In the genomic region with DNA sequence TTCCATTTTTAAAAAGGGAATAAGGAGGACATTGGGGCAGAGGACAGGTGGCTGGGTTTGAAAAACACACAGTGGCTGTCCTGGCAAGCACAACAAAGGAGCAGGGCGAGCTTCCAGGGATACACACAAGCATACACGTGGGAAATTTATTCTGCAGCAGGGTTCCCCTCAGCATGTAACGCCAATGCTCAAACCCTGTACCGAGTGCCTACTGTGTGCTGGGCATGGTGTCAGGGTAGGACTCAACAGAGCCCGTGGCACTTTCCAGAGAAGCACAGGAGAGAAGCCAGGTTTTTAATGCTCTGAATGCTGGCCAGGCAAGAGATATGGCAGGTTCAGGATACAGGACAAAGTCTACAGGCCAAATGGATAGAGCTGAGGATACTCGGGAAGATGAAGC, we compare ENCODE assay signal across 19 mouse cellular contexts.
DNase-seq lines count a peak whose midpoint lies in the region; ATAC-seq and TF ChIP-seq lines count a peak whose summit lies in the region.
"Had no signal": no experiment of that assay in that cellular context is flagged by ENCODE, and none has a peak within 500 bp of the region (broad histone marks: within the 10 kb centered on the region; RNA-seq: fewer than 3 reads in every experiment).

No protein-coding gene starts in this region.

- TF ChIP-seq CTCF in kidney, adult 2 months (conservative IDR thresholded peaks at IDR 0.05; ENCODE audit: insufficient read depth, insufficient read length, low read depth, low read length) = no peak
- no peak for TF ChIP-seq CTCF in heart, adult 2 months (IDR thresholded peaks at IDR 0.05)

- no peaks in the 10 kb centered on the region for H3K27me3 ChIP-seq in kidney, adult 2 months (replicated peaks; ENCODE audit: control insufficient read depth, insufficient read depth, low read length)
- H3K27me3 ChIP-seq in neural tube, embryonic 13.5 days = no peaks in the 10 kb centered on the region
- H3K27me3 ChIP-seq in heart, adult 2 months (ENCODE audit: control insufficient read depth, insufficient read depth, low read length) = no peaks in the 10 kb centered on the region
- H3K27me3 ChIP-seq: embryonic facial prominence, embryonic 13.5 days; heart, embryonic 15.5 days had no signal

- no peaks in the 10 kb centered on the region for H3K79me2 ChIP-seq in heart, adult 2 months (replicated peaks; ENCODE audit: control insufficient read depth, insufficient read depth, low read length)

- H3K36me3 ChIP-seq in kidney, adult 2 months (ENCODE audit: control insufficient read depth, insufficient read depth, low read length) = no peaks in the 10 kb centered on the region
- no peaks in the 10 kb centered on the region for H3K36me3 ChIP-seq in neural tube, embryonic 13.5 days
- H3K36me3 ChIP-seq in heart, adult 2 months (ENCODE audit: control insufficient read depth, insufficient read depth, low read length) = no peaks in the 10 kb centered on the region
- H3K36me3 ChIP-seq: embryonic facial prominence, embryonic 13.5 days; heart, embryonic 15.5 days had no signal

- no peak overlapping the region for H3K27ac ChIP-seq in kidney, adult 2 months (ENCODE audit: insufficient read depth, low read depth, low read length)
- peak overlapping the region; percentile 7; the same call in 1 of the 2 replicates for H3K27ac ChIP-seq in neural tube, embryonic 13.5 days (replicated peaks)
- no peak overlapping the region for H3K27ac ChIP-seq in heart, adult 2 months
- H3K27ac ChIP-seq: embryonic facial prominence, embryonic 13.5 days; gastrocnemius, adult 2 months; heart, embryonic 15.5 days had no signal

- no peak overlapping the region for H3K4me3 ChIP-seq in kidney, adult 2 months (ENCODE audit: insufficient read depth, low read depth, low read length)
- no peak overlapping the region for H3K4me3 ChIP-seq in neural tube, embryonic 13.5 days
- no peak overlapping the region for H3K4me3 ChIP-seq in heart, adult 2 months
- H3K4me3 ChIP-seq: embryonic facial prominence, embryonic 13.5 days; gastrocnemius, adult 2 months; heart, embryonic 15.5 days had no signal

- WGBS in kidney, adult 2 months = 71% methylated on average over 6 of the region's 6 CpGs
- WGBS in neural tube, embryonic 13.5 days = 62% methylated on average over 6 of the region's 6 CpGs
- 76% methylated on average over 6 of the region's 6 CpGs for WGBS in heart, adult 2 months

- no peak overlapping the region for H3K9ac ChIP-seq in neural tube, embryonic 13.5 days
- no peak overlapping the region for H3K9ac ChIP-seq in heart, adult 2 months (ENCODE audit: low read depth, low read length)
- H3K9ac ChIP-seq: embryonic facial prominence, embryonic 13.5 days; heart, embryonic 15.5 days had no signal

- ATAC-seq in neural tube, embryonic 13.5 days (ENCODE audit: low read depth) = no peak

- intact Hi-C loops in heart, adult 2 months (cut with DNase I) = no loop called here

- H3K4me1 ChIP-seq in kidney, adult 2 months (ENCODE audit: control insufficient read depth, insufficient read depth, low read length) = no peaks in the 10 kb centered on the region
- peaks cover 29% of the 10 kb centered on the region for H3K4me1 ChIP-seq in neural tube, embryonic 13.5 days (replicated peaks)
- no peaks in the 10 kb centered on the region for H3K4me1 ChIP-seq in heart, adult 2 months (ENCODE audit: control insufficient read depth, insufficient read depth, low read length)
- H3K4me1 ChIP-seq: heart, embryonic 15.5 days had no signal

- TF ChIP-seq POLR2A in kidney, adult 2 months (IDR thresholded peaks at IDR 0.05; ENCODE audit: low read depth, low read length) = no peak
- TF ChIP-seq POLR2A in heart, adult 2 months (IDR thresholded peaks at IDR 0.05; ENCODE audit: insufficient read depth, low read depth, low read length) = no peak

- peak; percentile 20 for DNase-seq in kidney, adult 11 months
- no peak for DNase-seq in kidney, adult 2 months
- DNase-seq in neural tube, embryonic 10.5 days (ENCODE audit: extremely low spot score, low spot score) = no peak
- DNase-seq in cerebellum, postnatal 14 days = peak; percentile 82 to 96
- no peak for DNase-seq in urinary bladder, postnatal 4 days (ENCODE audit: low spot score in 2 of 2)
- DNase-seq in heart, adult 2 months = no peak
- no peak for DNase-seq in layer of hippocampus, postnatal 14 days (ENCODE audit: low spot score in 2 of 2)
- DNase-seq: adrenal gland, adult 8-10 months; B cell, adult 2 months; gastrocnemius, adult 2 months; heart, adult 11 months; lung, adult 18-20 months; lung, postnatal 4 days; spleen, adult 18-20 months; thymus, adult 2 months had no signal

- no peak for TF ChIP-seq EP300 in heart, adult 2 months (IDR thresholded peaks at IDR 0.05; ENCODE audit: insufficient read depth, low read depth, low read length)

- no peak overlapping the region for H3K4me2 ChIP-seq in neural tube, embryonic 13.5 days
- H3K4me2 ChIP-seq: embryonic facial prominence, embryonic 13.5 days; heart, embryonic 15.5 days; midbrain, embryonic 11.5 days had no signal

- H3K9me3 ChIP-seq in neural tube, embryonic 13.5 days = no peaks in the 10 kb centered on the region
- H3K9me3 ChIP-seq: embryonic facial prominence, embryonic 13.5 days; heart, embryonic 15.5 days had no signal

Comparison
In these comparisons a context has a peak if more than half of its experiments do, and no peak if none do; other contexts are left out.
1. DNase-seq: peak in kidney, adult 11 months (single experiment) and cerebellum, postnatal 14 days (2 of 2); none in kidney, adult 2 months (single experiment), neural tube, embryonic 10.5 days (single experiment), urinary bladder, postnatal 4 days (0 of 2), heart, adult 2 months (0 of 2) and layer of hippocampus, postnatal 14 days (0 of 2).